Mouse (Mus musculus) granulocyte monocyte progenitor cell, adult 5-6 weeks (primary cell): Measurements from ENCODE around the gene Dcpp1. TPM values are rescaled to one million over a fixed set of nuclear protein-coding genes. Genes with fewer than 3 reads are reported as not detected.
A peak's percentile ranks its signal among the peaks of the same experiment; 100 is the strongest.
"Not testable (repeated sequence)": the region's sequence is repeated elsewhere in the genome, so short reads cannot be mapped to it uniquely, and the experiment has no call there.

Experiments used
- ATAC-seq: replicated peaks from 2 replicates; pipeline ENCODE4 v1.8.0; 2016; ENCODE audit warnings: mild to moderate bottlenecking, moderate TSS enrichment, inconsistent platforms; ENCODE audit not compliant: poor library complexity, severe bottlenecking
- total RNA-seq, 2 experiments: library from RNA; stranded (forward) in 1 of 2; stranded (reverse) in 1 of 2; fragments of 200-712, 200-1000 nt in 1 of 2; fragments of >200 nt in 1 of 2; fragmentation: Nextera tagmentation in 1 of 2; gene quantifications; 2 replicates each; pipeline ENCODE4 v1.2.3; 2014 to 2017

Gene Dcpp1
- not detected in 2 replicates for total RNA-seq (2014; fragmentation: Nextera tagmentation)
- total RNA-seq (2017): not detected in 2 replicates

GRCm38 (mm10) chr17:23880576-23880975 is at the start of gene Dcpp1, which contains the start of gene Dcpp2:
Gene Dcpp1 (plus strand): TSS chr17:23880876.
Gene Dcpp2 (plus strand): TSS chr17:23880880.
- ATAC-seq: not testable (repeated sequence)

- ATAC-seq: no peak
Measured at GRCm38 (mm10) chr17:23831201-23831600, 49.5 kb upstream of the Dcpp1 start.

GRCm38 (mm10) chr17:23836006-23836575 is 44.6 kb upstream of the Dcpp1 start, which contains the start of gene Prss33:
Gene Prss33 (minus strand): TSS chr17:23836056.
- ATAC-seq: no peak

- peak; percentile 73 for ATAC-seq
Measured at GRCm38 (mm10) chr17:23841145-23841544, 39.5 kb upstream of the Dcpp1 start.

GRCm38 (mm10) chr17:23843141-23843811 is 37.4 kb upstream of the Dcpp1 start:
- ATAC-seq: peak; percentile 28; the same call in 1 of the 2 replicates

GRCm38 (mm10) chr17:23843812-23844273 is 36.8 kb upstream of the Dcpp1 start, which contains the start of the genes Prss32 and Prss41:
Gene Prss32 (plus strand): TSS chr17:23843855.
Gene Prss41 (minus strand): TSS chr17:23844172.
- ATAC-seq: peak; percentile 60

GRCm38 (mm10) chr17:23850028-23850427 is 30.6 kb upstream of the Dcpp1 start:
- ATAC-seq: no peak

GRCm38 (mm10) chr17:23850853-23851749 is 29.6 kb upstream of the Dcpp1 start:
- ATAC-seq: peak; percentile 60

GRCm38 (mm10) chr17:23853292-23853691 is 27.4 kb upstream of the Dcpp1 start:
- peak; percentile 85 for ATAC-seq

GRCm38 (mm10) chr17:23854229-23854765 is 26.4 kb upstream of the Dcpp1 start:
- ATAC-seq: no peak

- no peak for ATAC-seq
Measured at GRCm38 (mm10) chr17:23857193-23857592, 23.5 kb upstream of the Dcpp1 start.

GRCm38 (mm10) chr17:23857913-23858312 is 22.8 kb upstream of the Dcpp1 start:
- no peak for ATAC-seq

- ATAC-seq: no peak
Measured at GRCm38 (mm10) chr17:23862926-23863325, 17.8 kb upstream of the Dcpp1 start.

- 0 out of 2 replicates have a peak, but pooled peaks have one; percentile 3 for ATAC-seq
Measured at GRCm38 (mm10) chr17:23867756-23868155, 12.9 kb upstream of the Dcpp1 start, which contains the start of gene Prss21. Gene Prss21 (plus strand): TSS chr17:23868056.

GRCm38 (mm10) chr17:23868513-23868912 is 12.2 kb upstream of the Dcpp1 start:
- ATAC-seq: peak; percentile 99

GRCm38 (mm10) chr17:23873884-23874856 is 6.5 kb upstream of the Dcpp1 start:
- ATAC-seq: peak; percentile 72

- no peak for ATAC-seq
Measured at GRCm38 (mm10) chr17:23876741-23877140, 3.9 kb upstream of the Dcpp1 start.

GRCm38 (mm10) chr17:23877166-23877565 is 3.5 kb upstream of the Dcpp1 start:
- no peak for ATAC-seq

- not testable (repeated sequence) for ATAC-seq
Measured at GRCm38 (mm10) chr17:23917158-23917557, 36.5 kb downstream of the Dcpp1 start, which contains the start of gene Dcpp3. Gene Dcpp3 (plus strand): TSS chr17:23917458.
